Mouse (Mus musculus) E14TG2a.4 (cell line): ENCODE data around the gene 4921524J17Rik.

Experiments used
- CTCF ChIP-seq: conservative IDR thresholded peaks from 2 replicates; pipeline ENCODE4 v1.5.1; 2014; ENCODE audit warnings: low read length
- NANOG ChIP-seq: IDR thresholded peaks from 2 replicates; pipeline ENCODE4 v1.6.1; 2014; ENCODE audit warnings: borderline replicate concordance, low read length, mixed read lengths

DNA sequence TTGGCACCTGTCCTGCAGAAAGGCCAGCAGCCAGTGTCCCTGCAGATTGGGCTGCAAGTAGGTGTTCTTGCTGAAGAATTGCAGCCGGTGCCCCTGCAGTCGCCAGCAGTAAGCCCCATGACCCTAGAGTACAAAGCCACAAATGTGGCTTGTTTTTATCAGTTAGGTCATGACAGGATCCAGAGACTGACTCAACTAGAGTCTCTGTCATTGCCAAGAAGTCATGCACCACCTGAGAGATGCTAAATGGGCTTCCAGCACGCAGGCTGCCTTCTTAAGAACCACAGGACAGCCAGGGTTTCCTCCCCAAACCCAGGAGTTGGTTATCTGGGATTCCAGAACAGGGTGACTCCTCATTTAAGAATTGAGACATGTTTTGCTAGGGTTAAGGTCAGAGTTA lies 37.6 kb downstream of the 4921524J17Rik start:
- TF ChIP-seq CTCF (no peak), NANOG (no peak)
